Mouse (Mus musculus): Measurements from ENCODE around the gene Ghr.

GRCm38 (mm10) chr15:3536309-3536900, 46.9 kb downstream of the Ghr start:
- TF ChIP-seq CTCF (IDR thresholded peaks at IDR 0.05; ENCODE audit: low read depth): no peak
- no peak for TF ChIP-seq EP300 (optimal IDR thresholded peaks at IDR 0.05)
